Mouse (Mus musculus) adrenal gland, postnatal 14 days (tissue): ENCODE data around the gene Cstf2t. TPM values are rescaled to one million over a fixed set of nuclear protein-coding genes. Genes with fewer than 3 reads are reported as not detected.
A peak's percentile ranks its signal among the peaks of the same experiment; 100 is the strongest.

Source experiments
- DNase-seq: peaks from one replicate; pipeline ENCODE4 v3.0.0; 2021; ENCODE audit warnings: mixed read lengths
- long read RNA-seq, 2 experiments: library from polyadenylated mRNA; stranded (forward); transcript quantifications; one replicate each; pipeline ENCODE4 v2.0.0; 2021
- total RNA-seq: library from RNA; stranded (reverse); gene quantifications from 2 replicates; pipeline ENCODE4 v1.2.3, GENCODE M21; 2021

The Cstf2t gene
- total RNA-seq = 24.5 and 25.2 TPM in 2 replicates
- long read RNA-seq, experiment 1, full-length matches to known transcripts = 59 of 60 reads
- long read RNA-seq, experiment 1, partial matches to known transcripts = 0 of 60 reads
- long read RNA-seq, experiment 1, other reads (novel, unspliced or antisense) = 1 of 60 reads
- long read RNA-seq, experiment 2, full-length matches to known transcripts = 22 of 22 reads
- long read RNA-seq, experiment 2, partial matches to known transcripts = 0 of 22 reads
- long read RNA-seq, experiment 2, other reads (novel, unspliced or antisense) = 0 of 22 reads

- peak; percentile 99 for DNase-seq
Observed at GRCm38 (mm10) chr19:31082662-31083429, at the start of gene Cstf2t. Gene Cstf2t (plus strand): TSS chr19:31082837.

GRCm38 (mm10) chr19:31038951-31039350, 43.7 kb upstream of the Cstf2t start:
- no peak for DNase-seq

- DNase-seq = no peak
Observed at GRCm38 (mm10) chr19:31040948-31041847, 41.4 kb upstream of the Cstf2t start.

- peak; percentile 5 for DNase-seq
Observed at GRCm38 (mm10) chr19:31046601-31047000, 36.0 kb upstream of the Cstf2t start.

DNA sequence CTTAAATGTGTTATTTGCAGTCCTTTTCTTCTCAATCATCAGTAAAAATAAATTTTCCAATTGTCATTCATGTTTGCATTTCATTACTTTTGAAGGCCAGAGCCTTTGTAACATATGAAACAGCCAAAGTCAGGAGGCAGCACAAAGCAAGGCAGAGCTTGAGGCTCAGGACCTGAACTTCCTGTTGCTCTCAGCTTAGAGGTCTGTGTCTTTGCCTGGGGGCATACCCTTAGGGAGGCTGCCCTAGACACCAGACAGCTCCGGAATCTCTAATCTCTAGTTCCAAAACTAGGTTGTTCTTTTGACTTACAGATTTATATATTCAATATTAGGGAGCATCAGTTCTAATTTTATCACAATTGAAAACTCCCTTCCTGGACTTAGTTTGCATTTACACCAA, 17.9 kb upstream of the Cstf2t start:
- no peak for DNase-seq

GRCm38 (mm10) chr19:31065206-31065781, 17.3 kb upstream of the Cstf2t start:
- no peak for DNase-seq

GRCm38 (mm10) chr19:31073959-31074716, 8.5 kb upstream of the Cstf2t start:
- DNase-seq = no peak

DNA sequence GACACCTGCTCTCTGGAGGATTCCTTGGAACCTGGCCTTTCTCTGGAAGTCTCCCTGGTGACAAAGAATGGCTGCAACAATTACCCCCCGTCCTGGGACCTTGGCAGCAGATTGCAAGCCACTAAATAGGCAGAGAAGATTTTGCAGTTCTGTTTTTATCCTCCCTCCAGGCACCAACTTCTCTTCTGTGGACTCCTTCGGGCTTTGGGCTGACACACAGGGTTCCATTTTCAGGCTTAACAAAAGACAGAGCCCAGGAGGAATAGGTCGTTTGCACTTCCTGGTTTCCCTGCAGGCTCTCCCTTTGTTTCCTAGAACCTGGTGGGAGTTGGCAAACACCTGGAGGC, 7.9 kb upstream of the Cstf2t start:
- no peak for DNase-seq

DNA sequence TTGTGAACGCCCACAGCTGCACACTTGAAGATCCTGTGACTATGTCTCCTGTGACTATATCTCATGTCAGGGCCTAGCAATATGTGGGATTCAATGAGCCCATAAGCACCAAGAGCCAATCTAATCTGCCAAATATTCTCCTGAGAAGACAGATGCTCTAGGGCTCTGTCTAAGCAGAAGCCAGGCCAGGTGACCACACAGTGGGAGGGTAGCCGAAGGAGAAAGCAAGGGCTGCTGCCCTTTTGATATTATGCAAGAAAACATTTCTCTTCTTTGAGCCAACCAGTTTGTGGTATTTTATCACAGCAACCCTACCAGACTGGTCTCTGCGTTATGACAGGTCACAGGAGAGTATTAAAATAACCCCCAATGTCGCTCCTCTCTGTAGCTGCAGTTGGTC, 6.5 kb upstream of the Cstf2t start:
- DNase-seq = no peak

GRCm38 (mm10) chr19:31078241-31078640, 4.4 kb upstream of the Cstf2t start:
- no peak for DNase-seq

DNA sequence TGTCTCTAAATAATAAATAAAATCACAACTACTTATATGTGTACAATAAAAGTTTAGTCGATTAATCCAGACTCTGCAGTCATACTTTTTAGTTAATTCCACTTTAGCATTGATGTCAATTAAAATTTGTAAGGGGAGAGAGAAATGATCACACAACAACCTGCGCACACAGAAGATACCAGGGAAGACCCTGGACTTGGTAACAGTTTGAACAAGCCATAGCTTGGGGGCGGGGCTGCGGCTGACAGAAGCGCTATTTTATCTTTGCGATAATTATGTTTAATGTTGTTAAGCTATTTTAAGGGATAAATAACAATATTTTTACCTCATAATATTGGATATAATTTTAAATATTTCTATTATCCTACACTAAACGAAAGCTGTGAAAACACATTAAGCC, 411 bp upstream of the Cstf2t start:
- DNase-seq = no peak

- peak; percentile 12 for DNase-seq
Observed at GRCm38 (mm10) chr19:31083761-31084160, 1.1 kb downstream of the Cstf2t start.

DNA sequence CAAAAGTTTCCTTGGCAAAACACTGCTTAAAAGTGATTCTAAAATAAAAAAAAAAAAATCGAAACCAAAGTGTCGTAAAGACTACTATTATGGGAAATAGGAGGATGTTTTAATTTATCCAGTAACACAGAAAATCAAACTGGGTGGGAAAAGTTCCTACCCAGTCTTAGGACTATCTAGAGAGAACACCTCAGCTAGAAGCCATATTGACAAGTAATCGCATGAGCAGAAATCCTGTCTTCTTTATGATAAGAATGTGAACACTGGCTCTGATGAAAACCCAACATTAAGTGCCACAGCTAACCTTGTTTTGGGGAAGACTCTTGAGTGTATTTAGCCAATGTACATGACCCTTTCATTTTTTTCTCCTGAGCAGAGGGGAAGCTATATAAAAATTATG, 15.2 kb downstream of the Cstf2t start:
- DNase-seq = no peak

GRCm38 (mm10) chr19:31099369-31099768, 16.7 kb downstream of the Cstf2t start:
- no peak for DNase-seq

- no peak for DNase-seq
Observed at GRCm38 (mm10) chr19:31104764-31105163, 22.1 kb downstream of the Cstf2t start.

GRCm38 (mm10) chr19:31106036-31106435, 23.4 kb downstream of the Cstf2t start:
- DNase-seq = no peak

DNA sequence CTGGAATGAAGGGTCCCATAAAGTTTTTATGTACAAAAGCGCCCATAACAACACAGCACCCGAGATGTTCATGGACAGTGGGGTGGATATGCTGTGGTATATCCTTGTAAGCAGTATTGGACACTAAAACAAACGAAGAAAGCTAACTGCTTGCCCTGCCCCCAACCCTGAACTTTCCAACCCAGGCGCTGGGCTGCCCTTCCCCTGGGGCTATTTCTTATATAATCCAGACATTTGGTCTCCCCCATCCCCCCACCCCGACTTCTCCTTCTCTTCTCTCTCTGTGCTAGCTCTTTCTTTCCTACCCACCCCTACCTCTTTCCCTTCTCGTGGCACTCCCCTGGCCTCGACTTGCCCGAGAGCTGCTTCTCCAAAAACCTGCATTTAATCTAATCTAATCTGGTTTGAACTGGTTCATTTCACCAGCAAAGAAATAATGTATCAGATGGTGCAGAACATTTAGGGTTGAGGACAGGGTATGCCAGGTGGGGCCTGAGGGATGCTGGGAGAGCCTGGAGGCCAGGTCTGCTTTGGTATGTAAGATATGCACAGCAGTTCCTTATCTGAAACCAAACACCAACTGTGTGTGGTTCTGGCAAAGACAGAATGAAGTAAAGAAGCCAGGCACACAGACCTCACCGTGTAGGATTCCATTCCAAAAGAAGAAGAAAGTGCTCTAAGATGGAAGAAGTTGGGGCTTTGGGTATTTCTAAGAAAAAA, 24.4 kb downstream of the Cstf2t start:
- DNase-seq = no peak

DNA sequence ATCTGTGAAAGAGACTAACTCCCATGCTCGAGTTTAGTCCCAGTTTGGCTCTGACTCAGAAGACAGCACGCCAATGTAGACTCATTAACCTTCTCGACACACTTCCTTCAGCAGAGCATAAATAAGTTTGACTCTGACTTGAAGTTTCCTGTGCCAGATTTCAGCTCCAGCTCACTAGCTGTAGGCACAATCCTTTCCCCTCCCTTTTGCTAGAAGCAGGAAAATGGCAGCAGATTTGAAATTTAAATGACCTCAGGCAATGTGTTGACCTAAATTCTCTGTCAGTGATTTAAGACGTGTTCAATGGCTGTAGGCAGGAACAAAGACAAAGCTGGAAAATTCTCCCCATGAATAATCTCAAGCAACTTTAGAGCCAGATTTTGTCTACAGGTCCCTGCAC, 32.1 kb downstream of the Cstf2t start:
- DNase-seq = no peak

DNA sequence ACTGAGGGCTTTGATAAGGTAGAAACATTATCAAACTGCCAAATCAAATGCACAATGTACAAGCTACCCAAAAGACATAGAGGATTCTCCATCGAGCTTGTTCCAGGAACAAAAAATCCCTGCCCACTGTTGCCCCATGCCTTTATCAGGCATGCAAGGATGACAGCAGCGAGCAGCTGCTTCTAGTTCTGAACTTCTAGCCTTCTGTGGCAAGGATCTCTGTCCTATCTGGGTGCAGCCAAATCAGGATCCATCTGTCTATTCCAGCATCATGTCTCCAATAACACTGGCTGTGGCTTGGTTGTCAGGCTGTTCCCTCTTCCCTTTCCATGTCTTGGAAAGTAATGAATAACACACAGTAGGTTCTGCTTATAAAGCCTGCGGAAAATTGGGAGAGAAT, 42.0 kb downstream of the Cstf2t start:
- DNase-seq = no peak

DNA sequence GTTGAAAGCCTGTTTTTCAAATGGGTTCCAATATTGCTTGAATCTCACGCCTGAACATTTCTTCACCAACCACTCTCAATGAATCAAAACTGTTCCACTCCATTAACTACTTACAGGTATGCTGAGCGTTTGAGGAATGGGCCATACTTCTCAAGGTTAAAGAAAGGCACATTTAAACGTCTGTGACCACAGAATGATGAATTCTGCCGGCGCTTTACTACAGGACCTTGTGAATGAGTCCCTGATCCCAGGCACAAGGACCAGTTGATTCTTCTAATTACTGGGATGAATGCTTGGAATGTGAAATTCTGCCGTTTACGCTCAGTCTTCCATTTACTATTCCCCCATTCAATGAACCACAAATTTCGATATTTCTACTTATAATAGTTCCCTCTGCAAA, 50.0 kb downstream of the Cstf2t start:
- no peak for DNase-seq

- DNase-seq = no peak
Observed at GRCm38 (mm10) chr19:31136316-31136715, 53.7 kb downstream of the Cstf2t start.
